Mouse (Mus musculus) CH12.LX (cell line): ENCODE measurements around the gene Pold3. TPM values are rescaled to one million over a fixed set of nuclear protein-coding genes. Genes with fewer than 3 reads are reported as not detected.

ENCODE experiments used
- DNase-seq: peaks from one replicate; pipeline ENCODE4 v3.0.0-alpha.2; 2013; ENCODE audit errors: extremely low read depth
- H3K27ac ChIP-seq: 2 replicates; pipeline ENCODE4 v1.5.1; 2012; ENCODE audit warnings: low read depth, mild to moderate bottlenecking, control low read depth, moderate library complexity; ENCODE audit not compliant: insufficient read depth
- H3K27me3 ChIP-seq: replicated peaks from 2 replicates; pipeline ENCODE3; 2012; ENCODE audit warnings: inconsistent platforms
- H3K36me3 ChIP-seq, 2 experiments: replicated peaks in 1 of 2; 2 replicates each; pipeline versions ENCODE3 to v1.6.1; 2012; ENCODE audit warnings: inconsistent platforms in 1 of 2, low read length in 1 of 2, mild to moderate bottlenecking in 1 of 2, mixed read lengths in 1 of 2, moderate library complexity in 1 of 2; ENCODE audit not compliant: control insufficient read depth in 1 of 2, insufficient read depth in 1 of 2
- H3K4me1 ChIP-seq, 2 experiments: 2 replicates each; pipeline ENCODE4 v1.6.1; 2012; ENCODE audit warnings: inconsistent platforms in 1 of 2, moderate library complexity in 1 of 2; ENCODE audit not compliant: insufficient read depth in 2 of 2, control insufficient read depth in 1 of 2
- H3K4me2 ChIP-seq: 2 replicates; pipeline ENCODE4 v1.6.1; 2012; ENCODE audit warnings: low read depth, mild to moderate bottlenecking, control low read depth; ENCODE audit not compliant: poor library complexity, insufficient read depth, severe bottlenecking
- H3K4me3 ChIP-seq, 3 experiments: fragments of 150-350 bp in 1 of 3; sonication (generic) in 1 of 3; replicated peaks in 1 of 3; 2 replicates each; pipeline versions ENCODE3 to v1.5.1; 2011 to 2012; ENCODE audit warnings: low read depth in 2 of 3, low read length in 2 of 3, mild to moderate bottlenecking in 2 of 3, moderate library complexity in 2 of 3, control low read depth in 1 of 3, improper control_type of control experiment in 1 of 3, inconsistent platforms in 1 of 3, mixed read lengths in 1 of 3; ENCODE audit not compliant: poor library complexity in 1 of 3
- H3K79me2 ChIP-seq: replicated peaks from 2 replicates; pipeline ENCODE4 v1.6.1; 2012; ENCODE audit warnings: mild to moderate bottlenecking, moderate library complexity; ENCODE audit not compliant: control insufficient read depth, poor library complexity, insufficient read depth, severe bottlenecking; ENCODE audit errors: extremely low read depth
- H3K9ac ChIP-seq: 2 replicates; pipeline ENCODE4 v1.6.1; 2012; ENCODE audit warnings: low read depth, mild to moderate bottlenecking, control low read depth, moderate library complexity; ENCODE audit not compliant: insufficient read depth
- H3K9me3 ChIP-seq: replicated peaks from 2 replicates; pipeline ENCODE3; 2012; ENCODE audit warnings: low read length, inconsistent platforms, mixed read lengths
- BHLHE40 ChIP-seq: IDR thresholded peaks from 2 replicates; pipeline ENCODE4 v1.6.1; 2011; ENCODE audit warnings: mild to moderate bottlenecking, low read depth, low read length, improper control_type of control experiment
- CHD1 ChIP-seq: IDR thresholded peaks from 2 replicates; pipeline ENCODE4 v1.6.1; 2012; ENCODE audit warnings: low read depth, low read length, improper control_type of control experiment, inconsistent platforms
- CHD2 ChIP-seq: IDR thresholded peaks from 2 replicates; pipeline ENCODE4 v1.6.1; 2011; ENCODE audit warnings: low read length, improper control_type of control experiment
- CTCF ChIP-seq, 2 experiments: IDR thresholded peaks in 1 of 2; conservative IDR thresholded peaks in 1 of 2; 2 replicates each; pipeline ENCODE4 v1.5.1; 2011 to 2012; ENCODE audit warnings: low read depth in 2 of 2, low read length in 2 of 2, improper control_type of control experiment in 1 of 2, inconsistent platforms in 1 of 2, mild to moderate bottlenecking in 1 of 2, moderate library complexity in 1 of 2
- E2F4 ChIP-seq: IDR thresholded peaks from 2 replicates; pipeline ENCODE4 v1.6.1; 2011; ENCODE audit warnings: low read depth, low read length, improper control_type of control experiment; ENCODE audit not compliant: insufficient replicate concordance
- ELF1 ChIP-seq: IDR thresholded peaks from 2 replicates; pipeline ENCODE4 v1.6.1; 2014; ENCODE audit warnings: low read depth, mild to moderate bottlenecking, inconsistent platforms, low read length, improper control_type of control experiment
- GABPA ChIP-seq: IDR thresholded peaks from 2 replicates; pipeline ENCODE4 v1.6.1; 2012; ENCODE audit warnings: low read depth, low read length, improper control_type of control experiment, inconsistent platforms; ENCODE audit not compliant: insufficient replicate concordance
- HCFC1 ChIP-seq: IDR thresholded peaks from 2 replicates; pipeline ENCODE4 v1.6.1; 2012; ENCODE audit warnings: low read depth, mild to moderate bottlenecking, inconsistent platforms, low read length, improper control_type of control experiment
- IRF4 ChIP-seq: IDR thresholded peaks from 2 replicates; pipeline ENCODE4 v1.6.1; 2014; ENCODE audit warnings: low read depth, mild to moderate bottlenecking, inconsistent platforms, low read length, improper control_type of control experiment
- JUN ChIP-seq: IDR thresholded peaks from 2 replicates; pipeline ENCODE4 v1.6.1; 2011; ENCODE audit warnings: low read depth, mild to moderate bottlenecking, low read length, improper control_type of control experiment, moderate library complexity; ENCODE audit not compliant: insufficient read depth
- JUND ChIP-seq: conservative IDR thresholded peaks from 2 replicates; pipeline ENCODE4 v1.6.1; 2011; ENCODE audit warnings: low read depth, low read length, improper control_type of control experiment
- MAFK ChIP-seq: IDR thresholded peaks from 2 replicates; pipeline ENCODE4 v1.6.1; 2011; ENCODE audit warnings: low read length, improper control_type of control experiment; ENCODE audit not compliant: insufficient replicate concordance
- MAX ChIP-seq: IDR thresholded peaks from 2 replicates; pipeline ENCODE4 v1.6.1; 2011; ENCODE audit warnings: low read length, improper control_type of control experiment
- MEF2A ChIP-seq: IDR thresholded peaks from 2 replicates; pipeline ENCODE4 v1.6.1; 2014; ENCODE audit warnings: low read depth, mild to moderate bottlenecking, inconsistent platforms, low read length, improper control_type of control experiment, borderline replicate concordance
- MXI1 ChIP-seq: IDR thresholded peaks from 2 replicates; pipeline ENCODE4 v1.6.1; 2011; ENCODE audit warnings: mild to moderate bottlenecking, low read depth, low read length, improper control_type of control experiment
- MYC ChIP-seq: IDR thresholded peaks from 2 replicates; pipeline ENCODE4 v1.6.1; 2011; ENCODE audit warnings: low read depth, mild to moderate bottlenecking, improper control_type of control experiment, low read length
- NRF1 ChIP-seq: IDR thresholded peaks from 2 replicates; pipeline ENCODE4 v1.6.1; 2014; ENCODE audit warnings: low read depth, mild to moderate bottlenecking, inconsistent platforms, low read length, improper control_type of control experiment, moderate library complexity
- PAX5 ChIP-seq: IDR thresholded peaks from 2 replicates; pipeline ENCODE4 v1.6.1; 2012; ENCODE audit warnings: low read length, inconsistent platforms, mixed read lengths
- RAD21 ChIP-seq: IDR thresholded peaks from 2 replicates; pipeline ENCODE4 v1.6.1; 2011; ENCODE audit warnings: low read depth, mild to moderate bottlenecking, low read length, improper control_type of control experiment, moderate library complexity
- RCOR1 ChIP-seq: conservative IDR thresholded peaks from 2 replicates; pipeline ENCODE4 v1.6.1; 2012; ENCODE audit warnings: low read depth, mild to moderate bottlenecking, inconsistent platforms, low read length, improper control_type of control experiment
- SIN3A ChIP-seq: IDR thresholded peaks from 2 replicates; pipeline ENCODE4 v1.6.1; 2012; ENCODE audit warnings: low read length, improper control_type of control experiment, inconsistent platforms
- SMC3 ChIP-seq: IDR thresholded peaks from 2 replicates; pipeline ENCODE4 v1.6.1; 2011; ENCODE audit warnings: low read depth, low read length, improper control_type of control experiment
- TBP ChIP-seq: conservative IDR thresholded peaks from 2 replicates; pipeline ENCODE4 v1.6.1; 2011; ENCODE audit warnings: low read depth, low read length, improper control_type of control experiment
- TCF12 ChIP-seq: IDR thresholded peaks from 2 replicates; pipeline ENCODE4 v1.6.1; 2014; ENCODE audit warnings: low read depth, mild to moderate bottlenecking, inconsistent platforms, low read length, improper control_type of control experiment
- UBTF ChIP-seq: IDR thresholded peaks from 2 replicates; pipeline ENCODE4 v1.6.1; 2012; ENCODE audit warnings: low read depth, mild to moderate bottlenecking, inconsistent platforms, low read length, improper control_type of control experiment, moderate library complexity
- USF2 ChIP-seq: conservative IDR thresholded peaks from 2 replicates; pipeline ENCODE4 v1.6.1; 2011; ENCODE audit warnings: low read depth, low read length, improper control_type of control experiment
- ZC3H11A ChIP-seq: IDR thresholded peaks from 2 replicates; pipeline ENCODE4 v1.6.1; 2012; ENCODE audit warnings: low read depth, mild to moderate bottlenecking, inconsistent platforms, low read length, improper control_type of control experiment
- ZKSCAN1 ChIP-seq: IDR thresholded peaks from 2 replicates; pipeline ENCODE4 v1.6.1; 2012; ENCODE audit warnings: low read depth, inconsistent platforms, low read length, improper control_type of control experiment, borderline replicate concordance
- ZMIZ1 ChIP-seq: IDR thresholded peaks from 2 replicates; pipeline ENCODE4 v1.6.1; 2012; ENCODE audit warnings: low read depth, mild to moderate bottlenecking, inconsistent platforms, low read length, improper control_type of control experiment
- ZNF384 ChIP-seq: IDR thresholded peaks from 2 replicates; pipeline ENCODE4 v1.6.1; 2012; ENCODE audit warnings: low read depth, low read length, improper control_type of control experiment, inconsistent platforms
- dilution Hi-C: fragments of 300-500 bp; cut with MboI; formaldehyde crosslinking; loops from 2 replicates; pipeline ENCODE4 v1.14.3; 2020; ENCODE audit warnings: low sequenced_read_pairs; ENCODE audit not compliant: extremely low pct_unique_long_range_greater_than_20kb, extremely low pct_ligation_motif_present
- in situ Hi-C: fragments of 300-500 bp; cut with MboI; formaldehyde crosslinking; loops from 3 replicates; pipeline ENCODE4 v1.14.3; 2019; ENCODE audit warnings: low sequenced_read_pairs, low pct_ligation_motif_present, low pct_unique_long_range_greater_than_20kb, mixed read lengths
- polyA plus RNA-seq: library from polyadenylated mRNA; unstranded; fragments of >175 nt; gene quantifications from 2 replicates; pipeline ENCODE4 v1.2.1, GENCODE M21; 2012; ENCODE audit warnings: low read depth; ENCODE audit not compliant: insufficient read length
- total RNA-seq, 2 experiments: library from RNA; depleted of rRNA; stranded (reverse); fragments of 300-350 nt in 1 of 2; fragments of >200 nt in 1 of 2; gene quantifications; 2 replicates each; pipeline ENCODE4 v1.2.3; 2012 to 2014

Gene Pold3
- total and polyA plus RNA-seq, 3 experiments = 59.5 to 121 (median 88.0) TPM

- in situ Hi-C loops = no loop called here
- peaks cover 9% of the 10 kb centered on the region for H3K9me3 ChIP-seq
- H3K4me3 ChIP-seq = no peak overlapping the region
- dilution Hi-C loops = no loop called here
- no peak overlapping the region for H3K9ac ChIP-seq
- TF ChIP-seq USF2 (no peak), MAX (no peak), SIN3A (no peak), ZC3H11A (no peak), ZNF384 (no peak), CHD2 (no peak), MEF2A (no peak), CTCF (conservative IDR thresholded peaks at IDR 0.05 in 1 of 2, IDR thresholded peaks at IDR 0.05 in 1 of 2; ENCODE audit: low read depth in 2 of 2, low read length in 2 of 2) (no peak), E2F4 (no peak), JUN (no peak), PAX5 (no peak), NRF1 (no peak), RCOR1 (no peak), JUND (no peak), ELF1 (no peak), TCF12 (no peak), UBTF (no peak), IRF4 (no peak)
- DNase-seq = no peak
- H3K27ac ChIP-seq = no peak overlapping the region
- H3K4me2 ChIP-seq = no peak overlapping the region
- H3K79me2 ChIP-seq = no peaks in the 10 kb centered on the region
- H3K27me3 ChIP-seq = no peaks in the 10 kb centered on the region
- no peaks in the 10 kb centered on the region for H3K36me3 ChIP-seq
- H3K4me1 ChIP-seq = peaks cover 3 to 15% of the 10 kb centered on the region in 2 experiments
These were observed 79.2 kb downstream of the Pold3 start for GRCm38 (mm10) chr7:100042120-100042519.

GRCm38 (mm10) chr7:100036495-100036894 is 84.9 kb downstream of the Pold3 start:
- Histone ChIP-seq H3K27me3 (peaks cover 4% of the 10 kb centered on the region), H3K4me2 (no peak overlapping the region), H3K9me3 (peaks cover 9% of the 10 kb centered on the region), H3K36me3 (no peaks in the 10 kb centered on the region), H3K79me2 (no peaks in the 10 kb centered on the region), H3K4me1 (no peaks in the 10 kb centered on the region; a peak in 1 of 4 replicates), H3K9ac (no peak overlapping the region), H3K4me3 (no peak overlapping the region), H3K27ac (no peak overlapping the region)
- TF ChIP-seq MYC (no peak), ZKSCAN1 (no peak), UBTF (no peak), TBP (no peak), SMC3 (no peak), GABPA (no peak), CHD2 (no peak), MAFK (no peak), BHLHE40 (no peak), ZNF384 (no peak), CHD1 (no peak), MXI1 (no peak), RAD21 (no peak), E2F4 (no peak), ZMIZ1 (no peak), USF2 (no peak), MEF2A (no peak), HCFC1 (no peak)
- dilution Hi-C loops = no loop called here
- DNase-seq = no peak
- in situ Hi-C loops = no loop called here
